Mouse (Mus musculus) heart, embryonic 14.5 days (tissue): ENCODE results near the gene Morn1. TPM values are rescaled to one million over a fixed set of nuclear protein-coding genes. Genes with fewer than 3 reads are reported as not detected.
A peak's percentile ranks its signal among the peaks of the same experiment; 100 is the strongest.

Source experiments
- ATAC-seq: fragments of 200-750 bp; cut with Nextera tagmentation; 2 replicates; pipeline ENCODE4 v1.8.0; 2017; ENCODE audit warnings: low read depth, moderate TSS enrichment; ENCODE audit not compliant: insufficient number of reproducible peaks, insufficient read depth, low FRiP score
- H3K27ac ChIP-seq, 2 experiments: fragments of 200-500 bp in 1 of 2; fragments of 300-500 bp in 1 of 2; sonication (generic) in 1 of 2; replicated peaks in 1 of 2; 2 replicates each; pipeline ENCODE4 v1.5.1; 2012 to 2014; ENCODE audit warnings: low read depth in 2 of 2, low read length in 2 of 2, control low read depth in 1 of 2, mild to moderate bottlenecking in 1 of 2, mixed read lengths in 1 of 2; ENCODE audit not compliant: control insufficient read depth in 1 of 2, insufficient read depth in 1 of 2
- H3K27me3 ChIP-seq: fragments of 300-500 bp; sonication (generic); 2 replicates; pipeline ENCODE4 v1.6.1; 2014; ENCODE audit warnings: mild to moderate bottlenecking, low read length, control low read depth; ENCODE audit not compliant: control insufficient read depth, insufficient read depth
- H3K36me3 ChIP-seq: fragments of 300-500 bp; sonication (generic); 2 replicates; pipeline ENCODE4 v1.6.1; 2014; ENCODE audit warnings: mild to moderate bottlenecking, control low read depth, low read length, mixed read lengths; ENCODE audit not compliant: control insufficient read depth, insufficient read depth
- H3K4me1 ChIP-seq, 2 experiments: fragments of 200-500 bp in 1 of 2; fragments of 300-500 bp in 1 of 2; sonication (generic) in 1 of 2; 2 replicates each; pipeline ENCODE4 v1.6.1; 2012 to 2014; ENCODE audit warnings: low read length in 2 of 2, control low read depth in 1 of 2, mixed read lengths in 1 of 2; ENCODE audit not compliant: control insufficient read depth in 2 of 2, insufficient read depth in 2 of 2
- H3K4me2 ChIP-seq: fragments of 300-500 bp; sonication (generic); 2 replicates; pipeline ENCODE4 v1.6.1; 2014; ENCODE audit warnings: mild to moderate bottlenecking, low read length
- H3K4me3 ChIP-seq, 2 experiments: fragments of 200-500 bp in 1 of 2; fragments of 300-500 bp in 1 of 2; sonication (generic) in 1 of 2; 2 replicates each; pipeline ENCODE4 v1.5.1; 2012 to 2014; ENCODE audit warnings: low read length in 2 of 2, mild to moderate bottlenecking in 2 of 2, control low read depth in 1 of 2, low read depth in 1 of 2, moderate library complexity in 1 of 2; ENCODE audit not compliant: control insufficient read depth in 1 of 2, insufficient read depth in 1 of 2
- H3K9ac ChIP-seq: fragments of 300-500 bp; sonication (generic); 2 replicates; pipeline ENCODE4 v1.6.1; 2014; ENCODE audit warnings: mild to moderate bottlenecking, low read length
- H3K9me3 ChIP-seq: fragments of 300-500 bp; sonication (generic); 2 replicates; pipeline ENCODE4 v1.6.1; 2016; ENCODE audit warnings: low read length, control low read depth; ENCODE audit not compliant: control insufficient read depth
- WGBS: fragments of 180-500 bp; shearing (Covaris S2); extraction: QIAGEN DNeasy Blood & Tissue Kit; methylation state at CpG from one replicate; pipeline ENCODE4 v1.1.7; 2014; 5-methylcytosine and 5-hydroxymethylcytosine counted together
- polyA plus RNA-seq: library from polyadenylated mRNA; unstranded; fragments of >200 nt; fragmentation: Nextera tagmentation; extraction: Ambion mirVana; gene quantifications from 2 replicates; pipeline ENCODE4 v1.2.1, GENCODE M21; 2014

Morn1 gene
- polyA plus RNA-seq, 1 experiment from 2014 or later = 2.5 TPM

- H3K36me3 ChIP-seq = peaks cover 86% of the 10 kb centered on the region
- no peak overlapping the region for H3K9ac ChIP-seq
- no peak overlapping the region for H3K27ac ChIP-seq
- peaks cover 0 to 7% of the 10 kb centered on the region in 2 experiments; a peak in 3 of 4 replicates for H3K4me1 ChIP-seq
- H3K4me2 ChIP-seq = no peak overlapping the region
- H3K4me3 ChIP-seq = no peak overlapping the region
- H3K27me3 ChIP-seq = no peaks in the 10 kb centered on the region
- no peak for ATAC-seq
- WGBS = 86% methylated on average over 6 of the region's 6 CpGs
- no peaks in the 10 kb centered on the region for H3K9me3 ChIP-seq
These were observed 6.7 kb upstream of the Morn1 start for GRCm38 (mm10) chr4:155079666-155080065.

GRCm38 (mm10) chr4:155083553-155083952 is 2.8 kb upstream of the Morn1 start:
- no peak overlapping the region for H3K4me3 ChIP-seq
- no peak overlapping the region for H3K9ac ChIP-seq
- H3K9me3 ChIP-seq = no peaks in the 10 kb centered on the region
- peaks cover 49% of the 10 kb centered on the region for H3K36me3 ChIP-seq
- H3K4me2 ChIP-seq = no peak overlapping the region
- H3K27ac ChIP-seq = no peak overlapping the region
- no peaks in the 10 kb centered on the region for H3K27me3 ChIP-seq
- 86% methylated on average over 4 of the region's 4 CpGs for WGBS
- peaks cover 6 to 24% of the 10 kb centered on the region in 2 experiments; a peak in 3 of 4 replicates for H3K4me1 ChIP-seq
- no peak for ATAC-seq

- Histone ChIP-seq H3K27ac (no peak overlapping the region), H3K4me2 (peak overlapping the region; percentile 94), H3K4me1 (peaks cover 6 to 24% of the 10 kb centered on the region in 2 experiments; a peak in 3 of 4 replicates), H3K27me3 (no peaks in the 10 kb centered on the region), H3K36me3 (peaks cover 42% of the 10 kb centered on the region), H3K9ac (peak overlapping the region; percentile 95), H3K4me3 (0 out of 4 replicates have a peak overlapping the region, but pooled peaks of 1 of the 2 experiments have one; percentile 97), H3K9me3 (no peaks in the 10 kb centered on the region)
- ATAC-seq = no peak
- WGBS = 82% methylated on average over 7 of the region's 7 CpGs
These were observed 2.0 kb upstream of the Morn1 start for GRCm38 (mm10) chr4:155084351-155084750.

- peaks cover 31% of the 10 kb centered on the region for H3K36me3 ChIP-seq
- H3K27ac ChIP-seq = peak overlapping the region; percentile 86 to 93
- no peak for ATAC-seq
- no peaks in the 10 kb centered on the region for H3K9me3 ChIP-seq
- peaks cover 6 to 24% of the 10 kb centered on the region in 2 experiments; a peak in 3 of 4 replicates for H3K4me1 ChIP-seq
- H3K27me3 ChIP-seq = no peaks in the 10 kb centered on the region
- peak overlapping the region; percentile 94 for H3K4me2 ChIP-seq
- WGBS = 5% methylated on average over 34 of the region's 35 CpGs
- peak overlapping the region; percentile 94 to 97 for H3K4me3 ChIP-seq
- H3K9ac ChIP-seq = peak overlapping the region; percentile 95
These were observed 920 bp upstream of the Morn1 start for GRCm38 (mm10) chr4:155085206-155086107.

- no peaks in the 10 kb centered on the region for H3K27me3 ChIP-seq
- H3K9ac ChIP-seq = no peak overlapping the region
- peaks cover 6 to 21% of the 10 kb centered on the region in 2 experiments; a peak in 3 of 4 replicates for H3K4me1 ChIP-seq
- H3K36me3 ChIP-seq = 0 out of 2 replicates have a peak, but pooled peaks cover 10% of the 10 kb centered on the region
- H3K9me3 ChIP-seq = no peaks in the 10 kb centered on the region
- 84% methylated on average over 5 of the region's 5 CpGs for WGBS
- H3K27ac ChIP-seq = no peak overlapping the region
- ATAC-seq = no peak
- no peak overlapping the region for H3K4me2 ChIP-seq
- no peak overlapping the region for H3K4me3 ChIP-seq
These were observed 2.9 kb downstream of the Morn1 start for GRCm38 (mm10) chr4:155089241-155089640.

- Histone ChIP-seq H3K9me3 (no peaks in the 10 kb centered on the region), H3K4me2 (no peak overlapping the region), H3K36me3 (0 out of 2 replicates have a peak, but pooled peaks cover 10% of the 10 kb centered on the region), H3K9ac (no peak overlapping the region), H3K4me3 (no peak overlapping the region), H3K27ac (no peak overlapping the region), H3K27me3 (no peaks in the 10 kb centered on the region), H3K4me1 (peaks cover 4 to 12% of the 10 kb centered on the region in 2 experiments; a peak in 3 of 4 replicates)
- ATAC-seq = no peak
- 82% methylated on average over 4 of the region's 4 CpGs for WGBS
These were observed 3.8 kb downstream of the Morn1 start for GRCm38 (mm10) chr4:155090147-155090546.

- Histone ChIP-seq H3K36me3 (0 out of 2 replicates have a peak, but pooled peaks cover 10% of the 10 kb centered on the region), H3K4me3 (no peak overlapping the region), H3K27me3 (no peaks in the 10 kb centered on the region), H3K27ac (no peak overlapping the region), H3K9ac (no peak overlapping the region), H3K4me1 (peaks cover 5 to 9% of the 10 kb centered on the region in 2 experiments), H3K9me3 (no peaks in the 10 kb centered on the region), H3K4me2 (no peak overlapping the region)
- 84% methylated on average over 13 of the region's 13 CpGs for WGBS
- ATAC-seq = no peak
These were observed 4.5 kb downstream of the Morn1 start for GRCm38 (mm10) chr4:155090688-155091449.
